Mouse (Mus musculus) heart, postnatal 0 days (tissue): ENCODE measurements at regions not wholly inside any gene's neighbourhood (a gene's known extent, or its start where the extent isn't known, plus 50 kb on each side); places are given as distances from the start of the nearest gene placed in this dataset.

ENCODE experiments used
- ATAC-seq: fragments of 200-750 bp; cut with Nextera tagmentation; 2 replicates; pipeline ENCODE4 v1.8.0; 2017; ENCODE audit warnings: low read depth, moderate number of reproducible peaks, moderate library complexity; ENCODE audit not compliant: insufficient read depth
- DNase-seq: peaks from one replicate; pipeline ENCODE4 v3.0.0-alpha.2; 2016; ENCODE audit warnings: low spot score
- H3K27ac ChIP-seq: fragments of 300-500 bp; sonication (generic); 2 replicates; pipeline ENCODE4 v1.5.1; 2014; ENCODE audit warnings: low read depth, mild to moderate bottlenecking
- H3K27me3 ChIP-seq: fragments of 300-500 bp; sonication (generic); 2 replicates; pipeline ENCODE4 v1.6.1; 2014; ENCODE audit warnings: low read length, mixed read lengths; ENCODE audit not compliant: control insufficient read depth, insufficient read depth
- H3K36me3 ChIP-seq: fragments of 300-500 bp; sonication (generic); replicated peaks from 2 replicates; pipeline ENCODE4 v1.6.1; 2014; ENCODE audit warnings: low read length, mixed read lengths; ENCODE audit not compliant: control insufficient read depth, insufficient read depth
- H3K4me1 ChIP-seq: fragments of 300-500 bp; sonication (generic); 2 replicates; pipeline ENCODE4 v1.6.1; 2014; ENCODE audit warnings: antibody characterized with exemption; ENCODE audit not compliant: control insufficient read depth, insufficient read depth
- H3K4me2 ChIP-seq: fragments of 300-500 bp; sonication (generic); 2 replicates; pipeline ENCODE4 v1.6.1; 2014; ENCODE audit warnings: low read depth, mild to moderate bottlenecking, low read length, moderate library complexity
- H3K4me3 ChIP-seq: fragments of 300-500 bp; sonication (generic); 2 replicates; pipeline ENCODE4 v1.5.1; 2014; ENCODE audit warnings: low read depth, low read length
- H3K9ac ChIP-seq: fragments of 300-500 bp; sonication (generic); replicated peaks from 2 replicates; pipeline ENCODE4 v1.6.1; 2014; ENCODE audit warnings: low read depth, low read length, mixed read lengths
- H3K9me3 ChIP-seq: fragments of 300-500 bp; sonication (generic); replicated peaks from 2 replicates; pipeline ENCODE4 v1.6.1; 2016; ENCODE audit warnings: low read length; ENCODE audit not compliant: control insufficient read depth
- CTCF ChIP-seq: IDR thresholded peaks from 2 replicates; pipeline ENCODE4 v1.5.1; 2016; ENCODE audit warnings: antibody characterized with exemption, control low read depth, low read depth
- EP300 ChIP-seq: IDR thresholded peaks from 2 replicates; pipeline ENCODE4 v1.6.1; 2016; ENCODE audit warnings: antibody characterized with exemption, low read depth
- WGBS: fragments of 180-500 bp; shearing (Covaris S2); extraction: QIAGEN DNeasy Blood & Tissue Kit; methylation state at CpG from one replicate; pipeline ENCODE4 v1.1.7; 2014; 5-methylcytosine and 5-hydroxymethylcytosine counted together

DNA sequence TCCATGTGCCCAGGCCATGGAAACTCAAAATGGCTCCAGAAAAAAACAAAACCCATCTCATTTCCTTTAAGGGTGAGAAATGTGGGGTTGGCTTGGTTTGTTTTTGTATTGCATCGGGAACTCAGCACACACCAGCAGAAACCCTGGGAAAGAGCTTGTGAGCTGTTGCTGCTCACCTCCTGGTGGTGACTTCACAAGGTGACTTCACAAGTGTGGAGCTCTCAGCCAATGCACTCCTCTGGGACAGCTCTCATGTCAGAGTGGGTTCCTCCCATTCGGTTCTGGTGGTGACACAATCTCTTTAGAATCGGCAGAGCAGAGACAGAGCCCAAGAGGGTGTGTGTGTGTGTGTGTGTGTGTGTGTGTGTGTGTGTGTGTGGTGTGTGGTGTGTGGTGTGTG is 166.1 kb upstream of the Rybp start:
- 58% methylated on average over 3 of the region's 3 CpGs for WGBS
- no peak overlapping the region for H3K4me2 ChIP-seq
- H3K4me1 ChIP-seq = no peaks in the 10 kb centered on the region
- no peak for ATAC-seq
- no peak for DNase-seq
- H3K36me3 ChIP-seq = no peaks in the 10 kb centered on the region
- H3K27me3 ChIP-seq = no peaks in the 10 kb centered on the region
- H3K9me3 ChIP-seq = 0 out of 2 replicates have a peak, but pooled peaks cover 8% of the 10 kb centered on the region
- no peak overlapping the region for H3K4me3 ChIP-seq
- no peak overlapping the region for H3K27ac ChIP-seq
- TF ChIP-seq CTCF (no peak), EP300 (no peak)
- H3K9ac ChIP-seq = no peak overlapping the region

DNA sequence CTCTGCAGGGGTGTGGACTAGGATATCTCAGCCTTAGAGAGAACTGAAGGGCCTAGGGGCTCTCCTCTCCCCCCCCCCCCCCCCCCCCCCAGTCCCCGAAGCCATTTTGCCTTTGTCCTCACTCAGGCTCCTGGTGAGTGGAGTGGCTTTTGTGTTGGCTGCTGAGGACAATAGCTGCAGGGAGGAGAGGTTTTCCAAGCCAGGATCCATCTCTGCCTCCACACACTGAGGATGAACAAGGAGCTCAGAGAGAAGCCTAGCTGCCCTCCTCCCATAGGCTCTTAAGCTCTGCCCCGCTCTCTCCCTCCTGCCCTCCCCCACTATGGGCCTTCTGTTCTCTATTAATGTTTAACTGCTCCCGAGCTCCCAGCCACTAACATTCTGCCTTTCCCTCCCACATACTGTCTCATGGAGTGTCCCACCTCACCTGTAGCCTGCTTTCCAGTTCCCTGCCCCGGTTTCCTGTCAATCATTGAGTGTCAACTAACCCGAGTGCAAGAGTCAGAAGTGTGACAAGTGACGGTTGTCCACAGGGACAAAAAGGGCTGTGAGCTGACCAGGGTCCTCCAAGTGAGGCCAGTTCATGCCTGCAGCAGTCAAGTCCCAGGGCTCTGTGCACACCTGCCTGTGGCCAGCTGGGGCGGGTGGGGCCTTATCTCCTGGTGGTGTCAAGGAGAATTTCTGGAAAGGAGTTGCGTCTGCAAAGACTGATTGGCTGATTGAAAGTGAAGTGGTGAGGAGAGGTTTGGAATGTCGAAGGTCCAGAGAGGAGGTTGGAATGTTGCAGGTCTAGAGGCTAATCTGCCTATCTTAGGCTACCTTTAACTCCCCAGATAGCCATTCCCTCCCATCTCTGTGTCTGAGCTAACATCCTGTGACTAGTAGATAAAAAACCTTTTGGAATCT is 165.1 kb upstream of the Rybp start:
- Histone ChIP-seq H3K9ac (no peak overlapping the region), H3K4me1 (no peaks in the 10 kb centered on the region)
- no peak for ATAC-seq

DNA sequence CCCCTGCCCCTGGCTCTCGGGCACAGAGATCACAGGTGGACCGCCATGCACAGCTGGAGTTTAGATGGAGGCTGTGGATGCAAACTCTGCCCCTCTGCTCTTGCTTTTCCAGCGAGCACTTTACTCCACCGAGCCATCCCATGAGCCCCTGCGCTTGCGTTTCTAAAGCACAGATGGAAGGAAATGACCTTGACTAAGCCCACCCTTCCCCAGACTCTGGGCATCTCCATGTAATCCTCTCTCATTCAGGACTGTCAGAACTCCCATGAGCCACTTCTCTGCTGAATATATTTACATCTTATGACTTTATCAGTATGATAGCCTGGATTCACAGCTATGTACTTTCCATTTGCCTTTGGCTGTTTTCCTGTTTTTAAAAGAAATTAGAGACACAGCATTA is 162.8 kb upstream of the Rybp start:
- H3K27me3 ChIP-seq = no peaks in the 10 kb centered on the region
- H3K9ac ChIP-seq = no peak overlapping the region
- H3K27ac ChIP-seq = no peak overlapping the region
- 89% methylated on average over 6 of the region's 6 CpGs for whole genome bisulfite sequencing
- ATAC-seq (no peak), DNase-seq (no peak)
- H3K4me1 ChIP-seq = no peaks in the 10 kb centered on the region
- no peak overlapping the region for H3K4me3 ChIP-seq
- H3K36me3 ChIP-seq = no peaks in the 10 kb centered on the region
- H3K9me3 ChIP-seq = 0 out of 2 replicates have a peak, but pooled peaks cover 5% of the 10 kb centered on the region
- TF ChIP-seq CTCF = no peak
- TF ChIP-seq EP300 = no peak
- no peak overlapping the region for H3K4me2 ChIP-seq

More for the DNA sequence above, 165.1 kb upstream of the Rybp start:
- no peak for DNase-seq
- TF ChIP-seq CTCF (no peak), EP300 (no peak)
- Histone ChIP-seq H3K27ac (no peak overlapping the region), H3K27me3 (no peaks in the 10 kb centered on the region), H3K9me3 (0 out of 2 replicates have a peak, but pooled peaks cover 5% of the 10 kb centered on the region), H3K36me3 (no peaks in the 10 kb centered on the region), H3K4me3 (no peak overlapping the region), H3K4me2 (no peak overlapping the region)
- 59% methylated on average over 8 of the region's 9 CpGs for WGBS

DNA sequence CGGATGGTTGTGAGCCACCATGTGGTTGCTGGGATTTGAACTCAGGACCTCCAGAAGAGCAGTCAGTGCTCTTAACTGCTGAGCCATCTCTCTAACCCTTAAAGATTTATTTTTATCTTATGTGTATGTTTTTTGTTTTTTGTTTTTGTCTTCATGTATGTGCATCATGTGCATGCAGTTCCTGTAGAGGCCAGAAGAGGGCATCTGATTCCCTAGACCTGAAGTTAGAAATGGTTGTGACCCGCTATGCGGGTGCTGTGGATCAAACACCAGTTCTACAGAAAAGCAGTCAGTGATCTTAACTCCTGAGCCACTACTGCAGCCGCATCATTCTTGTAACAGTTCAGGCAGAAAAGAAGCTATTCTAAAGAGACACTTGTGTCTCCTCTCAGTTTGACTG is 161.8 kb upstream of the Rybp start:
- H3K27ac ChIP-seq = no peak overlapping the region
- DNase-seq (no peak), ATAC-seq (no peak)
- H3K4me1 ChIP-seq = no peaks in the 10 kb centered on the region
- no peak overlapping the region for H3K4me3 ChIP-seq
- no peak overlapping the region for H3K9ac ChIP-seq
- H3K9me3 ChIP-seq = 0 out of 2 replicates have a peak, but pooled peaks cover 5% of the 10 kb centered on the region
- H3K27me3 ChIP-seq = no peaks in the 10 kb centered on the region
- no peak overlapping the region for H3K4me2 ChIP-seq
- no peaks in the 10 kb centered on the region for H3K36me3 ChIP-seq
- TF ChIP-seq CTCF (no peak), EP300 (no peak)
- WGBS = 97% methylated on average over 4 of the region's 4 CpGs

DNA sequence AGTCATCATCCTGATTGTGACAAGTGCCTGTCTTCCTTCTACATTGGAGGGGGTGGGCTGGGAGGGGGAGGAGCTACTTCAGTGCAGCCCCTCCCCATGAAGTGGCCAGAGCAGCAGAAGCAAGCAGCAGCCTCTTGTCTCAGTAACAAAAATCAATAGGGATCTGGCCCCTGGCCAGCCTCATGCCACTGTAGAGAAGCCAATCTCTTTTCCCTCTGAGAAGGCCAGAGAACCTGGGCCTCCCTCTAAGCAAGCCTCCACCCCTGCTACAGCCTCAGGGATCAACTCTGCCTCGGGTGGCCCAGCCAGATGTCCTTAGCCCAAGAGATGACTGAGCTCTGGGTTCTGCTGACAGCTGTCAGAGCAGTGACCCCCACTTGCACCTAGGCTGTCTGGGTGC is 159.9 kb upstream of the Rybp start:
- DNase-seq = no peak
- WGBS = 32% methylated on average over 1 of the region's 1 CpGs
- H3K9ac ChIP-seq = no peak overlapping the region
- TF ChIP-seq CTCF (no peak), EP300 (no peak)
- no peak overlapping the region for H3K4me3 ChIP-seq
- 0 out of 2 replicates have a peak, but pooled peaks cover 5% of the 10 kb centered on the region for H3K27me3 ChIP-seq
- no peak overlapping the region for H3K27ac ChIP-seq
- no peaks in the 10 kb centered on the region for H3K36me3 ChIP-seq
- no peak for ATAC-seq
- no peaks in the 10 kb centered on the region for H3K4me1 ChIP-seq
- 0 out of 2 replicates have a peak, but pooled peaks cover 5% of the 10 kb centered on the region for H3K9me3 ChIP-seq
- no peak overlapping the region for H3K4me2 ChIP-seq

DNA sequence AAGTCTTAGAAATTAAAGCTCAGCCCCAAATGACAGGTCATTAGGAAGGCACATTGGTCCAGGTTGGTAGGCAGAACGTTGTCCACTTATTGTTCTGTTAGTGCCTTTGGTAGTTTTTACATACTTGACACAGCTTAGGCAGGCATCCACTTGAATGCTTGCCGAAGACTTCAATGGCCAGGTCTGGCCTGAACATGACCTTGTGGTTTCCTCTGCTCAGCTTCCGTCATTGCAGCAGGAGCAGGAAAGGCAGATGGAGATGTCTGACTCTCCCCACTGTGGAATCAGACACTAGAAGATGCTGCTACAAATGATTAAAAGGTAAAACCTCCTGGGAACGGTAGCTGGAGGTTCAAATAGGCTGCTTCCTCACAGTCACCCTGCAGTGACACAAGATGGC is 159.5 kb upstream of the Rybp start:
- WGBS = 41% methylated on average over 4 of the region's 4 CpGs

More for the DNA sequence above, 159.5 kb upstream of the Rybp start:
- Histone ChIP-seq H3K4me1 (no peaks in the 10 kb centered on the region), H3K4me3 (no peak overlapping the region), H3K4me2 (no peak overlapping the region), H3K9ac (no peak overlapping the region), H3K27me3 (0 out of 2 replicates have a peak, but pooled peaks cover 5% of the 10 kb centered on the region), H3K27ac (no peak overlapping the region), H3K36me3 (no peaks in the 10 kb centered on the region), H3K9me3 (0 out of 2 replicates have a peak, but pooled peaks cover 5% of the 10 kb centered on the region)
- ATAC-seq (no peak), DNase-seq (no peak)
- no peak for TF ChIP-seq EP300
